Mouse (Mus musculus) E14TG2a.4 (cell line): ENCODE data around the gene Riok1.

Experiments
- H3K27me3 ChIP-seq: 2 replicates; pipeline ENCODE4 v1.6.1; 2014; ENCODE audit warnings: low read length, control low read depth; ENCODE audit not compliant: insufficient read depth
- H3K36me3 ChIP-seq: 2 replicates; pipeline ENCODE4 v1.6.1; 2014; ENCODE audit warnings: low read length, control low read depth; ENCODE audit not compliant: insufficient read depth
- H3K4me1 ChIP-seq: replicated peaks from 2 replicates; pipeline ENCODE4 v1.6.1; 2014; ENCODE audit warnings: low read depth, low read length, control low read depth
- H3K4me3 ChIP-seq: replicated peaks from 2 replicates; pipeline ENCODE4 v1.5.1; 2014; ENCODE audit warnings: mild to moderate bottlenecking, low read length
- H3K9me3 ChIP-seq: 2 replicates; pipeline ENCODE4 v1.6.1; 2014; ENCODE audit warnings: low read length, control low read depth
- CTCF ChIP-seq: conservative IDR thresholded peaks from 2 replicates; pipeline ENCODE4 v1.5.1; 2014; ENCODE audit warnings: low read length
- NANOG ChIP-seq: IDR thresholded peaks from 2 replicates; pipeline ENCODE4 v1.6.1; 2014; ENCODE audit warnings: borderline replicate concordance, low read length, mixed read lengths
- POU5F1 ChIP-seq: IDR thresholded peaks from 2 replicates; pipeline ENCODE4 v1.6.1; 2014; ENCODE audit warnings: low read length, borderline replicate concordance

The Riok1 gene

DNA sequence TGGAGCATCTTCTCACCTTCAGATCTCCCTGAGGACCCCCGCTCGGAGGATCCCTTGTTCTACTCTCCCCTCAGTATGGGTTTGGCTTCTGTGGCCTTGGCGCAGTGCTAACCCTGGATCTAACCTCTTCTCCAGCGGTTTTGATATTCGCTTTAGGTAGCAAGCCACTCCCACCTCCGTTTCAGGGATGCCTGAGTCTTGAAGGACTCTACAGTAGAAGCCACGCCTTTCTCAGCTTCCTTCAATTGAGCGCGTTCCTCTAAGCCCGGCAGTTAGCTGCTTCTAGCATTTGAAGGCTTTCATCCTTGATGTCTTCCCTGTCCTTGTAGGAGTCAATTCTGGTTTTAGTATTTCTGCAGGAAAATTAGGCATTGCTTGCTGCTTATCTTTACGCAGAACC lies 40.3 kb downstream of the Riok1 start:
- TF ChIP-seq NANOG (no peak), CTCF (no peak), POU5F1 (no peak)
- H3K36me3 ChIP-seq = no peaks in the 10 kb centered on the region
- no peaks in the 10 kb centered on the region for H3K9me3 ChIP-seq
- H3K4me3 ChIP-seq = no peak overlapping the region; the same call in 1 of the 2 replicates
- peaks cover 60% of the 10 kb centered on the region for H3K4me1 ChIP-seq
- H3K27me3 ChIP-seq = peaks cover 10% of the 10 kb centered on the region; the same call in 1 of the 2 replicates

DNA sequence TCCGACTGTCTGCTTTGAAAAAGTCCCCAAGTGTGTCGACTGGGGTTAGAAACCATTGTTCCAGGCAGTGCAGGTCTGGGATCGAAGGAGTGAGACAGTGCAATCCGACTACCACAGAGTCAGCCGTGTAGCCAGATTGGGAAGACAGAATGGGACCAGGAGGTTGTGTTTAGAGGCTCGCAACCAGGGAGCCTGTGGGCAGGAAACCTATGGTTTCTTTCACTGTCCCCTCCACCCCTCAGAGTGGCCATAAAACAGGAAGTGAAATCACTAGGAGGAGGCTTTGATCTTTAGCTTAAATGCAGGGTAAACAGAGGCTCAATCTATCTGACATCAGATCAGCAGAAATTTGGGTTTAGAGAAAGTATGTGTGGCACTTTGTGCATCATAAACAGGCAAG lies 42.0 kb downstream of the Riok1 start:
- Histone ChIP-seq H3K4me3 (peak overlapping the region; percentile 20; the same call in 1 of the 2 replicates), H3K36me3 (no peaks in the 10 kb centered on the region), H3K4me1 (peaks cover 59% of the 10 kb centered on the region), H3K9me3 (no peaks in the 10 kb centered on the region), H3K27me3 (peaks cover 10% of the 10 kb centered on the region; the same call in 1 of the 2 replicates)
- TF ChIP-seq CTCF (no peak), NANOG (no peak), POU5F1 (no peak)

DNA sequence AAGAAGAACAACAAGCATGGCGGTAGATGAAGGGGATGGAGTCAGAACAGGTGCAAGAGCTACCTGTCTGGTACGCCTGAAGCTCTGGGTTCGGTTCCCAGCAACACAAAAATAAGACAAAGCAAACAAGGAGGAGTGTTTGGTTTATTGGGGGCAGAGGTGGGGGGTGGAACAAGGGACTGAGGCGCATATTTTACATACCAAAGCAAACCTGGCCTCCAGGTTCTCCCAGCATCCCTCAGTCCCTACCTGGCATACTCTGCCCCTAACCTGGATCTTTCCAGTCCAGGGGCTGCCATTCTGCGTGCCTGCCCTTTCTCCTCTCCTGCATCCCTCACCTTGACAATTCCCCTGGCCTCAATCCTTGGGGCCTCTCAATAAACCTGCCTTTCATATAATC lies 42.6 kb downstream of the Riok1 start:
- Histone ChIP-seq H3K27me3 (peaks cover 10% of the 10 kb centered on the region; the same call in 1 of the 2 replicates), H3K36me3 (no peaks in the 10 kb centered on the region), H3K4me1 (peaks cover 54% of the 10 kb centered on the region), H3K9me3 (no peaks in the 10 kb centered on the region), H3K4me3 (peak overlapping the region; percentile 23; the same call in 1 of the 2 replicates)
- TF ChIP-seq CTCF (no peak), NANOG (no peak), POU5F1 (no peak)

DNA sequence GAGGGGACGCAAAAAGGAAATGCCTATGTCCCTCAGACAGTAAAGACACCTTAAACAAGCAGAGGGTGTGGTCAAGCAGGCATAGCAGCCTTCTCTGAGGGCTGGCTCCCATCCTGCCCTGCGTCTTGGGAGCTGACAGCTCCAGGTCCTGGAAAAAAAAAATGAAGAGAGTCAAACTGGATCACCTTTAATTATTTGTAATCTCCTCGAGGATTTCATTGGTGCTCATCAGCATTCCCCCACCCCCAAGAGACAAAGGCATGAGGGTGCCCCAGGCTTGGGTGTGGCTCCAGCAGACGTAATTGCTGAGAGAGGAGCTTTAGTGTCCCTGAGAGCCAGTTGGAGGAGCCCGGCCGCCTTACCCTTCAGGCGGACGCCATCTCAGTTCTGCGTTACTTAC lies 43.2 kb downstream of the Riok1 start:
- no peaks in the 10 kb centered on the region for H3K9me3 ChIP-seq
- peaks cover 10% of the 10 kb centered on the region; the same call in 1 of the 2 replicates for H3K27me3 ChIP-seq
- no peak for TF ChIP-seq POU5F1
- no peak for TF ChIP-seq CTCF
- no peak for TF ChIP-seq NANOG
- peak overlapping the region; percentile 66; the same call in 1 of the 2 replicates for H3K4me3 ChIP-seq
- H3K36me3 ChIP-seq = no peaks in the 10 kb centered on the region
- H3K4me1 ChIP-seq = peaks cover 52% of the 10 kb centered on the region

DNA sequence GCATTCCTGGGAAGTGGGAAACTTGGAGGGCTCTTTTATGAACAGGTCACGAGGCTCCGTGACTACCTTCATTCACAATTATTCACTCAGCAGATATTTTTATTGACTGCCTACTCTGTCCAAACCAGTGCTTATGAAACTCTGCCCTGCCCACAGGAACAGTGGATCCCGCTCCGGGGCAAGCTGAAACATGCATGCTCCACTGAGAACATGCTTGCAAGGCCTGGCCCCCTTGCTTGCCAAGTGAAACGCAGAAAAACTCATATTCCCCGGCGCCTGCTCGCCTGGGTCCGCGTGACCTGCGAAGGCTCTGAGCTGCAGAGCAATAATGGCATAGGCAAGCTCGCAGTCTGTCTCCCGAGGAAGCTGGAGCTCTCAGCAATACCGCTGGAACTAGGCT lies 43.9 kb downstream of the Riok1 start:
- Histone ChIP-seq H3K9me3 (no peaks in the 10 kb centered on the region), H3K27me3 (peaks cover 10% of the 10 kb centered on the region; the same call in 1 of the 2 replicates), H3K4me3 (peak overlapping the region; percentile 66), H3K4me1 (peaks cover 52% of the 10 kb centered on the region), H3K36me3 (no peaks in the 10 kb centered on the region)
- no peak for TF ChIP-seq NANOG
- TF ChIP-seq CTCF = no peak
- no peak for TF ChIP-seq POU5F1

DNA sequence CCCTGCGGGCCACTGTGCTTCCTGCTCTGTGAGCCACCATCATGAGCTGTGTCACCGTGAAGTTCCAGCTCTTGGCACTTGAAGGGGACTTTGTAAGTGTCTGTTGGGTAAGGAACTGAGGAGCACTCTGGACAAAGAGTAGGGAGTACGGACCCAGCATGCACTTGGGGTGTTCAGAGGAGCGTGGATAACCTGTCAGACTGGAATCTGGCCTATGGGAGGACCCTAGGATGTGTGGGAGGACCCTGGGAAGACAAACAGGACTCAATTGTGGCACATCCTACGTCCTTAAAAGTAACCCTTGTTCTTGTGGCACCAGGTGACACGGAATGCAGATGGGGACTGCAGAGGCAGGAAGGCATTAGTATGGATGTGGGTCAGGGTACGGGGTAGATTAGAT lies 44.4 kb downstream of the Riok1 start:
- TF ChIP-seq NANOG (no peak), POU5F1 (no peak), CTCF (no peak)
- H3K9me3 ChIP-seq = no peaks in the 10 kb centered on the region
- H3K4me3 ChIP-seq = peak overlapping the region; percentile 66
- peaks cover 10% of the 10 kb centered on the region; the same call in 1 of the 2 replicates for H3K27me3 ChIP-seq
- no peaks in the 10 kb centered on the region for H3K36me3 ChIP-seq
- peaks cover 52% of the 10 kb centered on the region for H3K4me1 ChIP-seq

DNA sequence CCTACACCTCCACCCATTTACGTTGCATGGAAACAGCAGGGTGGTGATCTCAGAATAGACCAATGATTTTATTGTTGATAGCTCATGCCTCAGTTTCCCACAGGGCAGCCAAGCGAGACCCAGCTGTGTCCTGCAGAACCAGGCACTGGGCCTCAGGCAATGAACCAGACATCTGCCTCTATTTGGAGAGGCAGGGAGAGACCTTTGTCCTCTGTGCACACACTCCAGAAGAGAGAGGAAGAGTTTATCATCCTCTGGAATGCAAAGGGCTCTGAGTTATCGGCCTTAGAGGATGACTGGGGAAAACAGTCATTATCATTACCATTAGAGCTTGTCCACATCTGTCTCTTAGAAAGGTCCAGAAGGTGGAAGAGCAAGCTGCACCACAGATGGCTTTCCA lies 49.9 kb downstream of the Riok1 start:
- H3K4me3 ChIP-seq = no peak overlapping the region
- no peaks in the 10 kb centered on the region for H3K36me3 ChIP-seq
- TF ChIP-seq NANOG = no peak
- TF ChIP-seq CTCF = no peak
- TF ChIP-seq POU5F1 = no peak
- no peaks in the 10 kb centered on the region for H3K9me3 ChIP-seq
- H3K27me3 ChIP-seq = no peaks in the 10 kb centered on the region
- peaks cover 3% of the 10 kb centered on the region; the same call in 1 of the 2 replicates for H3K4me1 ChIP-seq

DNA sequence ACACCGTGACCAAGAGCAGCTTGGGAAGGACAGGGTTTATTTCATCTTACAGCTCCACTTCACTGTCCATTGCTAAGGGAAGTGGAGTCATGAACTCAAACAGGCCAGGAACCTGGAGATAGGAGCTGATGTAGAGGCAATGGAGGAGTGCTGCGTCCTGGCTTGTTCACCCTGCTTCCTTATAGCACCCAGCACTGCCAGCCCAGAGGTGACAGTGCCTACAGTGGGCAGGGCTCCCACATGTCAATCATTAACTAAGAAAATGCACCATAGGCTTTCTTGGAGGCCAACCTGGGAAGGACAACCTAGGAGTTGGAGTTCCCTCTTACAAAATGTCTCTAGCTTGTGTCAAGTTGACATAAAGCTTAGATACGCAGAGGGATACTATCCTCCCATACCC lies 51.2 kb downstream of the Riok1 start:
- peaks cover 3% of the 10 kb centered on the region; the same call in 1 of the 2 replicates for H3K4me1 ChIP-seq
- H3K4me3 ChIP-seq = no peak overlapping the region
- H3K27me3 ChIP-seq = no peaks in the 10 kb centered on the region
- H3K36me3 ChIP-seq = no peaks in the 10 kb centered on the region
- TF ChIP-seq POU5F1 = no peak
- no peak for TF ChIP-seq NANOG
- no peak for TF ChIP-seq CTCF
- H3K9me3 ChIP-seq = no peaks in the 10 kb centered on the region

DNA sequence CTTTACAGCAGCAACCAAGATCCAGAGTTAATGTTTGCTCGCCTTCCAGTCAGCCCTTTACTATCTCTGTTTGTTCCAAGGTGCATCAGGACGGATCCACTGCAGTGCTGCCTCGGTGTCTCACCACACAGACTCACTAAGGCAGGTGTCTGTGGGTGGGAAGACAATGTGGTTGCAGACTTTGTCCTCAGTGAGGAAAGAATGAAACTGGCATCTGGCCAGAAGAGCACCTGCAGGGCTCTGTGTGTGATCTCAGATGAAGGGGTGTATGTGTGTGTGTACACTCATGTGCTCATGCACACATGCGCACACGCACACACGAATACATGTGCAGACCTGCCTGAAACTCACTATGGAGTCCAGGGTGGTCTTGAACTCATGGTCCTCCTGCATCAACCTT lies 52.7 kb downstream of the Riok1 start:
- H3K36me3 ChIP-seq = no peaks in the 10 kb centered on the region
- no peaks in the 10 kb centered on the region for H3K9me3 ChIP-seq
- TF ChIP-seq POU5F1 (no peak), NANOG (no peak), CTCF (no peak)
- H3K4me1 ChIP-seq = peaks cover 3% of the 10 kb centered on the region; the same call in 1 of the 2 replicates
- H3K4me3 ChIP-seq = no peak overlapping the region
- no peaks in the 10 kb centered on the region for H3K27me3 ChIP-seq
